Mouse (Mus musculus): ENCODE measurements around the gene Dnm3.

DNA sequence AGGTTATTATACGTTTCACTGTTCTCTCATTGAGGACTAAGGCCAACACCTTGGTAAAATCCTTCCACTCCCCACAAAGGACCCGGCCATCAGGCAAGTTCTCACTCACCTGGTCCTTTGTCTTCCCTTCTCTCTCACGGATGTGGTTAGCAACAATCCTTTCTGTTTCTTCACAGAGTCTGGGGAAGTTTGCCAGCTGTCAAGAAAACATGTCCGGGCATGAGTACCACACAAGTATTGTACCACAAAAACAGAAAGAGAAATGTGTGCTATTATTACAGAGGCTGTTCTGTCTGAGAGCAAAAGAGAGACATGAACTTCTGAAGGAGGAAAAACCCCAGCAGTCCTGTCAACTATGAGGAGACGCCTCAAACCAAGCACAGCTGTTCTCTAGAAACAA is 182.4 kb downstream of the Dnm3 start:
- TF ChIP-seq CTCF (IDR thresholded peaks at IDR 0.05; ENCODE audit: low read depth, low read length) (no peak), POLR2A (IDR thresholded peaks at IDR 0.05; ENCODE audit: insufficient read depth, low read length) (no peak)
